Mouse (Mus musculus): ENCODE data around the gene Gm49352. TPM values are rescaled to one million over a fixed set of nuclear protein-coding genes. Genes with fewer than 3 reads are reported as not detected.
"Not testable (repeated sequence)": the region's sequence is repeated elsewhere in the genome, so short reads cannot be mapped to it uniquely, and the experiment has no call there.

Gene Gm49352
- not detected in 2 replicates for polyA plus RNA-seq (2014; fragmentation: Nextera tagmentation; extraction: Ambion mirVana)

DNA sequence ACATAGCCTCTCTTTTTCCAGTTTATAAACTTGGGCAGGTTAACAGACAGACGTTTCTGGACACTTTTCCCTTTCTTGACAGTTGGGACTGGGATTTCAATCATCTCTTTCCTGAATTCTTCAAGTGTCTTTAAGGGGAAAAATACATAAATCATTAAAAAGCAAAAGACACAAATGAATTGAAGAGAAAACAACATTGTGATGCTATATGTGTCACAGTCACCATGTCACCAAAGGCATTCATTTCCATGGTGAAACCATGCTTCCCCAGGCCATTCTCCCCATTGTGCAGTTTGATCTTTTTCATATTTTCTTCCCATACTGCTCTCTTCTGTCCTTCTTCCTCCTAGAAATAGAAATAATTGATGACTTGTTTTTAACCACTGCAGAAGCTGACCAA is at the start of gene Gm49352:
Gene Gm49352, minus strand, starts transcription at position 101 of the 400 bp plus-strand sequence.
- H3K4me2 ChIP-seq (ENCODE audit: low read length); H3K9me3 ChIP-seq (ENCODE audit: control insufficient read depth, low read length); H3K4me1 ChIP-seq (replicated peaks; ENCODE audit: control insufficient read depth, insufficient read depth, low read length); H3K9ac ChIP-seq (ENCODE audit: low read length); DNase-seq (ENCODE audit: low spot score); H3K4me3 ChIP-seq (ENCODE audit: low read depth, low read length); ATAC-seq (replicated peaks; ENCODE audit: low FRiP score, low TSS enrichment, low read depth); H3K27me3 ChIP-seq (replicated peaks; ENCODE audit: control insufficient read depth, insufficient read depth, low read length); H3K36me3 ChIP-seq (ENCODE audit: control insufficient read depth, insufficient read depth, low read length); H3K27ac ChIP-seq (ENCODE audit: low read depth): not testable (repeated sequence)
- WGBS = 43% methylated on average over 1 of the region's 1 CpGs

DNA sequence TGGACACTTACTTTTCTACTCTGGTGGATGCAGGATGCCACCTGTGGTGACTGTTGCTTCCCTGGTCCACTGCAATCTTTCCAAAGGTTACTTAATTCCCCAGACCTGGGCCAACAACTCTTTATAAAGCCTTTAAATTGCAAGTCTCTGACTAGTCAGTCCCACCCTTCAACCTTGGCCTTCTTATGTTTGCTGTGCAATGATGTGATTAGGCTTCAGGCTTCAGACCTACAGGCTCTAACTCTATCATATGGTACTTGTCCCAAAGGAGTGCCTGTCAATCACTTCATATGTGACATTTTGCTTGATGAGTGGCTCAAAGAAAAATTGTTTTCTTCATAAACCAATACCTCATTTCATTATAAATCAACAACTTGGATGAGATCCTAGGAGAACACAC is 2.1 kb upstream of the Gm49352 start, which contains the start of gene Cts3:
Gene Cts3, minus strand, starts transcription at position 101 of the 400 bp plus-strand sequence.
- DNase-seq (ENCODE audit: low spot score) = no peak
- no peak within 1 kb of the TSS for H3K27ac ChIP-seq (ENCODE audit: low read depth)
- no peaks in the 10 kb centered on the region for H3K36me3 ChIP-seq (ENCODE audit: control insufficient read depth, insufficient read depth, low read length)
- H3K9me3 ChIP-seq (ENCODE audit: control insufficient read depth, low read length) = 0 out of 2 replicates have a peak, but pooled peaks cover 2% of the 10 kb centered on the region
- no peak within 1 kb of the TSS for H3K4me3 ChIP-seq (ENCODE audit: low read depth, low read length)
- no peaks in the 10 kb centered on the region for H3K27me3 ChIP-seq (replicated peaks; ENCODE audit: control insufficient read depth, insufficient read depth, low read length)
- no peak within 1 kb of the TSS for H3K4me2 ChIP-seq (ENCODE audit: low read length)
- no peaks in the 10 kb centered on the region for H3K4me1 ChIP-seq (replicated peaks; ENCODE audit: control insufficient read depth, insufficient read depth, low read length)
- no peak for ATAC-seq (replicated peaks; ENCODE audit: low FRiP score, low TSS enrichment, low read depth)
- H3K9ac ChIP-seq (ENCODE audit: low read length) = no peak within 1 kb of the TSS

DNA sequence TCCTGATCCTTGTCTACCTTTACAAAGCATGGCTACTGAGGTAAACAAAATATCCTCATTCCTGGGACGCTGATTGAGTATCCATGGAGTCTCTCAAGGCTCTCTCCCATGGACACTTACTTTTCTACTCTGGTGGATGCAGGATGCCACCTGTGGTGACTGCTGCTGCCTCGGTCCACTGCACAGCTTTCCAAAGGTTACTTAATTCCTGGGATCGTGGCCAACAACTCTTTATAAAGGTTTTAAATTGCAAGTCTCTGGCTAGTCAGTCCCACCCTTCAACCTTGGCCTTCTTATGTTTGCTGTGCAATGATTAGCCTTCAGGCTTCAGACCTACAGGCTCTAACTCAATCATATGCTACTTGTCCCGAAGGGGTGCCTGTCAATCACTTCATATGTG is 26.3 kb downstream of the Gm49352 start, which contains the start of gene Ctsm:
Gene Ctsm, minus strand, starts transcription at position 209 of the 400 bp plus-strand sequence.
- no peak within 1 kb of the TSS for H3K27ac ChIP-seq (ENCODE audit: low read depth)
- H3K4me1 ChIP-seq (replicated peaks; ENCODE audit: control insufficient read depth, insufficient read depth, low read length) = no peaks in the 10 kb centered on the region
- H3K27me3 ChIP-seq (replicated peaks; ENCODE audit: control insufficient read depth, insufficient read depth, low read length) = no peaks in the 10 kb centered on the region
- 74% methylated on average over 4 of the region's 4 CpGs for WGBS
- H3K36me3 ChIP-seq (ENCODE audit: control insufficient read depth, insufficient read depth, low read length) = no peaks in the 10 kb centered on the region
- ATAC-seq (replicated peaks; ENCODE audit: low FRiP score, low TSS enrichment, low read depth) = no peak
- no peak within 1 kb of the TSS for H3K4me3 ChIP-seq (ENCODE audit: low read depth, low read length)
- H3K9ac ChIP-seq (ENCODE audit: low read length) = no peak within 1 kb of the TSS
- H3K4me2 ChIP-seq (ENCODE audit: low read length) = no peak within 1 kb of the TSS
- no peak for DNase-seq (ENCODE audit: low spot score)
- 0 out of 2 replicates have a peak, but pooled peaks cover 3% of the 10 kb centered on the region for H3K9me3 ChIP-seq (ENCODE audit: control insufficient read depth, low read length)

Other genes with a start within 250 kb of the Gm49352 start
- not detected in 2 replicates for gene Cts7, start 210.0 kb downstream of the Gm49352 start, polyA plus RNA-seq (2014; fragmentation: Nextera tagmentation; extraction: Ambion mirVana)
- not detected in 2 replicates for gene Ctsm, start 26.3 kb downstream of the Gm49352 start, polyA plus RNA-seq (2014; fragmentation: Nextera tagmentation; extraction: Ambion mirVana)
- gene Cts3, start 2.0 kb upstream of the Gm49352 start, polyA plus RNA-seq (2014; fragmentation: Nextera tagmentation; extraction: Ambion mirVana) = not detected in 2 replicates